Mouse (Mus musculus) kidney, embryonic 15.5 days (tissue): Measurements from ENCODE around the gene Pkm. TPM values are rescaled to one million over a fixed set of nuclear protein-coding genes. Genes with fewer than 3 reads are reported as not detected.

ENCODE experiments used
- ATAC-seq: fragments of 200-750 bp; cut with Nextera tagmentation; replicated peaks from 2 replicates; pipeline ENCODE4 v1.8.0; 2017; ENCODE audit warnings: moderate TSS enrichment; ENCODE audit not compliant: low FRiP score
- H3K27ac ChIP-seq: fragments of 300-500 bp; sonication (generic); 2 replicates; pipeline ENCODE4 v1.5.1; 2015; ENCODE audit warnings: mild to moderate bottlenecking, inconsistent platforms
- H3K27me3 ChIP-seq: fragments of 300-500 bp; sonication (generic); 2 replicates; pipeline ENCODE4 v1.6.1; 2015; ENCODE audit warnings: inconsistent platforms
- H3K36me3 ChIP-seq: fragments of 300-500 bp; sonication (generic); 2 replicates; pipeline ENCODE4 v1.6.1; 2015; ENCODE audit warnings: inconsistent platforms
- H3K4me1 ChIP-seq: fragments of 300-500 bp; sonication (generic); 2 replicates; pipeline ENCODE4 v1.6.1; 2015; ENCODE audit warnings: inconsistent platforms
- H3K4me2 ChIP-seq: fragments of 300-500 bp; sonication (generic); 2 replicates; pipeline ENCODE4 v1.6.1; 2015; ENCODE audit warnings: moderate library complexity, mild to moderate bottlenecking, inconsistent platforms
- H3K4me3 ChIP-seq: fragments of 300-500 bp; sonication (generic); replicated peaks from 2 replicates; pipeline ENCODE4 v1.5.1; 2015; ENCODE audit warnings: mild to moderate bottlenecking, inconsistent platforms
- H3K9ac ChIP-seq: fragments of 300-500 bp; sonication (generic); 2 replicates; pipeline ENCODE4 v1.6.1; 2015; ENCODE audit warnings: mild to moderate bottlenecking, inconsistent platforms
- H3K9me3 ChIP-seq: fragments of 300-500 bp; sonication (generic); replicated peaks from 2 replicates; pipeline ENCODE4 v1.6.1; 2016; ENCODE audit warnings: inconsistent platforms
- WGBS: fragments of 180-500 bp; shearing (Covaris S2); methylation state at CpG from one replicate; pipeline ENCODE4 v1.1.7; 2015; ENCODE audit warnings: mixed read lengths; 5-methylcytosine and 5-hydroxymethylcytosine counted together
- polyA plus RNA-seq: library from polyadenylated mRNA; unstranded; fragments of >200 nt; fragmentation: Nextera tagmentation; extraction: Ambion mirVana; gene quantifications from 2 replicates; pipeline ENCODE4 v1.2.1, GENCODE M21; 2015

Pkm gene
- polyA plus RNA-seq, 1 experiment from 2014 or later, result 1,340 TPM

DNA sequence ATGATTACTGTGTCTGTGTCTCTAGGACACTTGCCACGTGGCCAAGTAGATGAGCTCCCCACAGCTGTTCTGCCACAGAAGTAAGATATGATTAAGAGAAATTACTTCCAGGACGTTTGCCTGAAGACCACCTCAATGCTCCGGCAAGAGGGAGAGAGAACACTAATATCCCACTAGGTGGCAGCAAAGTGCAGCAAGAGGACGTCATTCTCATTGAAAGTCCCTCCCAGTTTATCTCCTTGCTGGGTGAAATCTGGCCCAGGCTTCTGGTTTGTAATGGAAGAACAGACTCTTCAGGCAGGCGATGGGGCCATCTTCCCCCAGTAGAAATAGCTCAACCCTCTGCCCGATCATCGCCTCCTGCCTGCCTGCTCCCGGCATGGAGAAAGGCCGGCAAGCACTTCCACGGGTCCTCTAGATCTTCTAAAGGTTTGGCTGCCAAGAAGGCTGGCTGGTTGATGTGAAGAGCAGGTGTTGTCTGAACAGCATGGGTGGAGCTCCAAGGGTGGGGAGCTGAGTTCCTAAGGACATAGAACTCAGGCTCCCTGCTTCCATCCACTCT lies 67.0 kb downstream of the Pkm start:
- Histone ChIP-seq H3K27ac (peak overlapping the region; percentile 96), H3K36me3 (no peaks in the 10 kb centered on the region), H3K4me2 (peak overlapping the region; percentile 59), H3K9ac (0 out of 2 replicates have a peak overlapping the region, but pooled peaks have one; percentile 29), H3K9me3 (no peaks in the 10 kb centered on the region), H3K4me1 (peaks cover 41% of the 10 kb centered on the region), H3K27me3 (no peaks in the 10 kb centered on the region), H3K4me3 (peak overlapping the region; percentile 29)
- peak; percentile 30; the same call in 1 of the 2 replicates for ATAC-seq
- WGBS, result 11% methylated on average over 10 of the region's 10 CpGs

DNA sequence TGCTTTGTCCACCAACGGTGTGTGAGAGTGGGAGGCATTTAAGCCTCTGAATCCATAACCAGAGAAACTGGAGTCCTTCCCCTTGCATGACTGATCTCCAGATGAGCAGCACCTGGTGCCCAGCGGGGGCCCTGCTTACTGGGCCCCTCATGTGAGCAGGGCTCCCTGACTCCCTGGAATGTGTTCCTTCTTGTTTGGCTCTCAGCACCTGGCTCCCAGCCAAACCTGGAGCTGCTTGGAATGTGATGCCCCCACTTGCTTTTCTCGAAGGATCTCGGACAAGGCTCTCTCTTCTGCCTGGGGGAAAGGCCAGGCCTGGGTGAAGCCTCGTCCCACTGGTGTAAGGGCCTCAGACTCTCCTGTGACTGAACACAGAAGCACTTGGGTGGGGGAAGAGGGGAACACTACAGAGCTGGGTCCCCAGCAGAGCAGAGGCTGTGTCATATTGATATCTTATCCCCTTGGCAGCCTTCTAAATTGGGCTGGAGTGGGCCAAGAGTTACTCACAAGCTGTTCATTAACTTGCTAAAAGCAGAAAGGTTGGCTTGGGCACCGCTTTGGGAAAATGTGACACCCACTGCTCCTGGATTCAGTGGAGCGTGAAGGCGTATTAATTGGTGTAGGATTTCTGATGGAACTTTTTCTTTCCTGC lies 67.7 kb downstream of the Pkm start:
- H3K27ac ChIP-seq, result peak overlapping the region; percentile 96
- H3K4me3 ChIP-seq, result no peak overlapping the region
- H3K9ac ChIP-seq, result no peak overlapping the region
- H3K36me3 ChIP-seq, result no peaks in the 10 kb centered on the region
- H3K27me3 ChIP-seq, result no peaks in the 10 kb centered on the region
- WGBS, result 37% methylated on average over 8 of the region's 8 CpGs
- H3K9me3 ChIP-seq, result no peaks in the 10 kb centered on the region
- peaks cover 42% of the 10 kb centered on the region for H3K4me1 ChIP-seq
- H3K4me2 ChIP-seq, result peak overlapping the region; percentile 59
- peak; percentile 91 for ATAC-seq

GRCm38 (mm10) chr9:59725515-59725914 lies 69.3 kb downstream of the Pkm start:
- H3K4me2 ChIP-seq, result no peak overlapping the region

DNA sequence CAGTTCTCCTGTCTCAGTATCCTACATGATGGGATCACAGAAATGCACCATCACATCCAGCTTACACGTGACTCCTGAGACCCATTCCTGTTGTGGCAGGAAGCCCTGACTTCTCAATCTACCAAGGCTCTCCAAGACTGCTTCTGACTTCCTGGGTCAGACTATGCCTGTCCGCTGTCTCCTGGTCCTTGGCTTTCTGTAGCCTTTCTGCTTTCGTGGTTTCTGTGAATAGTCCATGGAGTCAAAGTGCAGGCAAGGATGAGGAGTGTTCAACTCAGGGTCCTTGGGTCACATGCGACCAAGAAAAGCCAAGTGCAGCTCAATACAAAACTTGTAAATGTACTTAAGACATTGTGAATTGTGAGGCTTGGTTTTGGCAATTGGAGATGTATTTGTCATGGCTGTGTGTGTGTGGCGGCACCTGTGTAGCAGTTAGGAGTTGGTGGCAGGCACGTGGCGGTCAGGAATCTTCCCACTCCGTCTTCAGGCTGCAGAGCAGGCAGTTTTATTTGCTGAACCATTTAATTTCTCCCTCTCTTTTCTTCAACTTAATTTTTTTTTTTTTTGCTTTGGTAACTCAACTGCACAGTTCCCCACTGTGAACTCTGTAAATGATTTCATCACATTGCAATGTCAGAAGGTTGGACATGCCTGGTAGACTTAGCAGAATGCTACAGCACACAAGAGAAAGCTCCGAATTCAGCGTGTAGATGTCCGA lies 71.6 kb downstream of the Pkm start:
- Histone ChIP-seq H3K4me3 (no peak overlapping the region), H3K4me1 (peaks cover 42% of the 10 kb centered on the region), H3K4me2 (no peak overlapping the region), H3K36me3 (no peaks in the 10 kb centered on the region), H3K27me3 (no peaks in the 10 kb centered on the region), H3K9ac (no peak overlapping the region), H3K27ac (peak overlapping the region; percentile 83), H3K9me3 (no peaks in the 10 kb centered on the region)
- 70% methylated on average over 11 of the region's 11 CpGs for WGBS
- ATAC-seq, result no peak; the same call in 1 of the 2 replicates

More at GRCm38 (mm10) chr9:59725515-59725914, 69.3 kb downstream of the Pkm start:
- H3K9me3 ChIP-seq, result no peaks in the 10 kb centered on the region
- peak overlapping the region; percentile 96 for H3K27ac ChIP-seq
- no peak for ATAC-seq
- 64% methylated on average over 10 of the region's 10 CpGs for WGBS
- no peak overlapping the region for H3K4me3 ChIP-seq
- H3K4me1 ChIP-seq, result peaks cover 42% of the 10 kb centered on the region
- no peak overlapping the region for H3K9ac ChIP-seq
- H3K36me3 ChIP-seq, result no peaks in the 10 kb centered on the region
- no peaks in the 10 kb centered on the region for H3K27me3 ChIP-seq

Other genes starting within 250 kb of the Pkm start
- gene Arih1, start 169.8 kb upstream of the Pkm start, polyA plus RNA-seq, result 16.3 and 18.4 TPM in 2 replicates
- 58.9 and 67.1 TPM in 2 replicates for gene Hexa, start 116.8 kb upstream of the Pkm start, polyA plus RNA-seq
- gene Tmem202, start 116.5 kb upstream of the Pkm start, polyA plus RNA-seq, result 0.26 TPM in 1 of 2 replicates, not detected in the other
- 0.69 and 2.5 TPM in 2 replicates for gene Celf6, start 78.5 kb upstream of the Pkm start, polyA plus RNA-seq
- 22.9 and 27.6 TPM in 2 replicates for gene Parp6, start 39.1 kb upstream of the Pkm start, polyA plus RNA-seq
- 0.95 and 1.0 TPM in 2 replicates for gene Gramd2, start 23.8 kb downstream of the Pkm start, polyA plus RNA-seq
- 12.5 and 14.1 TPM in 2 replicates for gene Senp8, start 94.3 kb downstream of the Pkm start, polyA plus RNA-seq
- gene Myo9a, start 94.5 kb downstream of the Pkm start, polyA plus RNA-seq, result 15.1 and 18.7 TPM in 2 replicates